Mouse (Mus musculus): ENCODE data around the gene Zfp462. TPM values are rescaled to one million over a fixed set of nuclear protein-coding genes. Genes with fewer than 3 reads are reported as not detected.
A peak's percentile ranks its signal among the peaks of the same experiment; 100 is the strongest.

Zfp462 gene
- polyA plus RNA-seq, 1 experiment from 2014 or later = 3.8 TPM

DNA sequence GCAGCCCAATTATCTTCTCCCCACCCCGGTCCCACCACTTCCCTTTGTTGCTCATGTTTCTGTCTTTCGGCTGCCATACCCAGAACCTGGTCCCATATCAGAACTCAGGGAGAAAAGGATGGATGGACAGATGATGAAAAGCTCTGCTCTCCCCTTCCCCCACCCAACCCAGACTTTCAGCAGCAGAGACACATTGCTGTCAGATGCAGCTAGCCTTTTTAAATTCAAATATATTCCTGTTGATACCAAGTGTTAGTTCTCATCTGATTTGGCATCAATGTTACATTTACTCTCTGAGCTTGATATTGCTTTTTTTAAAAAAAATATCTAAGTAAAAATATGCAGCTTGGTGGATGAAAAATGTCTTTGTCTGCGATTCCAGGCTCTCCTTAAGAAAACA, 143.3 kb downstream of the Zfp462 start:
- H3K9me3 ChIP-seq (ENCODE audit: low read depth, low read length) = no peaks in the 10 kb centered on the region
- DNase-seq (no peak), ATAC-seq (ENCODE audit: insufficient read depth) (no peak)
- peaks cover 3% of the 10 kb centered on the region; the same call in 1 of the 2 replicates for H3K36me3 ChIP-seq (ENCODE audit: insufficient read depth)
- TF ChIP-seq CTCF (IDR thresholded peaks at IDR 0.05; ENCODE audit: low read depth) = no peak
- H3K27ac ChIP-seq (ENCODE audit: low read depth) = no peak overlapping the region
- H3K4me3 ChIP-seq (ENCODE audit: low read depth, low read length) = no peak overlapping the region
- H3K9ac ChIP-seq = no peak overlapping the region
- no peaks in the 10 kb centered on the region for H3K27me3 ChIP-seq (ENCODE audit: insufficient read depth, low read length)
- H3K4me1 ChIP-seq (ENCODE audit: insufficient read depth) = no peaks in the 10 kb centered on the region
- 78% methylated on average over 3 of the region's 3 CpGs for WGBS
- no peak overlapping the region for H3K4me2 ChIP-seq

DNA sequence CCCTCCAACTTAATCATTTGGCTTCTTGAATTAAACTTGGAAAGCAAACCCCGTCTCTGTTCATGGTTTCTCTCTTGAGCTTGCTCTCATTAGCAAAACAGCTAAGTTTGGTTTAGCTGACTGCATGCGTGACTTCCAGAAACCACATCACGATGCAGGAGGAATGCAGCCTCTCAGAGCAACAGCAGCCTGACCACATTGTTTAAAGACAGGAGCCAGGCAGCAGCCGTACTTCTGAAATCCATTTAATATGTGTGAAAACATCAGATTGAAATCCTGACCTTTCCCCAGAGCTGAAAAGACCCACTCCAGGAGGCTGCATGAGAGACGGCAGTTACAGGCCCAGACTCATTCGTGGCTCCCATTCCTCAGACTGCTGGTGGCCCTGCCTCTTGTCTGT, 144.1 kb downstream of the Zfp462 start:
- Histone ChIP-seq H3K27me3 (ENCODE audit: insufficient read depth, low read length) (no peaks in the 10 kb centered on the region), H3K9ac (no peak overlapping the region), H3K9me3 (ENCODE audit: low read depth, low read length) (no peaks in the 10 kb centered on the region), H3K4me1 (ENCODE audit: insufficient read depth) (no peaks in the 10 kb centered on the region), H3K4me3 (ENCODE audit: low read depth, low read length) (no peak overlapping the region), H3K36me3 (ENCODE audit: insufficient read depth) (no peaks in the 10 kb centered on the region; the same call in 1 of the 2 replicates), H3K4me2 (no peak overlapping the region), H3K27ac (ENCODE audit: low read depth) (no peak overlapping the region)
- ATAC-seq (ENCODE audit: insufficient read depth) (no peak), DNase-seq (peak; percentile 25)
- 41% methylated on average over 6 of the region's 6 CpGs for WGBS
- no peak for TF ChIP-seq CTCF (IDR thresholded peaks at IDR 0.05; ENCODE audit: low read depth)

DNA sequence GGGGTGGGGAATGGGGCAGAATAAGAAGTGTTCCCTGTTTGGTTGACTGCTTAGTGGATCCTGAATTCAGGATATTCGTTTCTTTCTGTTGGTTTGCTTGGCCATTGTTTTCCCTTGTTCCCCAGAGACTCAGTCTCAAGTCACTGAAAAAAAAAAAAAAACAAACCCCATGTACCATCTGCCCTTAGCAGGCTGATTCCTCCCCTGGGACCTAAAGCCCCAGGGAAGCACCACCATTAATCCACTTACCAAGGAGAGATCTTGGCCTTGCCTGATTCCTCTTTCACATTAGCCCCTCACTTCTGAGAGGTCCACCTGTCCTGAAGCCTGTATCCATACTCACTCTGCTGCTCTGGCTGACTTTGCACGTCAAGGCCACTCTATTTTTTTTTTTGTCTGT, 152.3 kb downstream of the Zfp462 start:
- Histone ChIP-seq H3K4me2 (no peak overlapping the region), H3K9ac (no peak overlapping the region), H3K27ac (ENCODE audit: low read depth) (no peak overlapping the region), H3K4me3 (ENCODE audit: low read depth, low read length) (no peak overlapping the region), H3K9me3 (ENCODE audit: low read depth, low read length) (no peaks in the 10 kb centered on the region), H3K36me3 (ENCODE audit: insufficient read depth) (no peaks in the 10 kb centered on the region), H3K27me3 (ENCODE audit: insufficient read depth, low read length) (no peaks in the 10 kb centered on the region), H3K4me1 (ENCODE audit: insufficient read depth) (no peaks in the 10 kb centered on the region)
- DNase-seq (no peak), ATAC-seq (ENCODE audit: insufficient read depth) (no peak)
- WGBS = 47% methylated on average over 2 of the region's 2 CpGs
- no peak for TF ChIP-seq CTCF (IDR thresholded peaks at IDR 0.05; ENCODE audit: low read depth)

- TF ChIP-seq CTCF (IDR thresholded peaks at IDR 0.05; ENCODE audit: low read depth) = no peak
- Histone ChIP-seq H3K27ac (ENCODE audit: low read depth) (no peak overlapping the region), H3K4me2 (no peak overlapping the region), H3K4me3 (ENCODE audit: low read depth, low read length) (no peak overlapping the region), H3K4me1 (ENCODE audit: insufficient read depth) (no peaks in the 10 kb centered on the region), H3K36me3 (ENCODE audit: insufficient read depth) (no peaks in the 10 kb centered on the region), H3K9me3 (ENCODE audit: low read depth, low read length) (no peaks in the 10 kb centered on the region), H3K27me3 (ENCODE audit: insufficient read depth, low read length) (no peaks in the 10 kb centered on the region), H3K9ac (no peak overlapping the region)
- 53% methylated on average over 6 of the region's 6 CpGs for WGBS
- ATAC-seq (ENCODE audit: insufficient read depth) = no peak
- no peak for DNase-seq
Observed at GRCm38 (mm10) chr4:55098366-55098765, 153.5 kb downstream of the Zfp462 start.

- peak; percentile 35 for DNase-seq
- Histone ChIP-seq H3K27ac (ENCODE audit: low read depth) (no peak overlapping the region), H3K9ac (no peak overlapping the region), H3K4me3 (ENCODE audit: low read depth, low read length) (no peak overlapping the region), H3K27me3 (ENCODE audit: insufficient read depth, low read length) (no peaks in the 10 kb centered on the region), H3K36me3 (ENCODE audit: insufficient read depth) (no peaks in the 10 kb centered on the region), H3K4me1 (ENCODE audit: insufficient read depth) (no peaks in the 10 kb centered on the region), H3K9me3 (ENCODE audit: low read depth, low read length) (no peaks in the 10 kb centered on the region), H3K4me2 (no peak overlapping the region)
- 67% methylated on average over 2 of the region's 2 CpGs for WGBS
- TF ChIP-seq CTCF (IDR thresholded peaks at IDR 0.05; ENCODE audit: low read depth) = peak; percentile 50
- ATAC-seq (ENCODE audit: insufficient read depth) = no peak; the same call in 1 of the 2 replicates
Observed at GRCm38 (mm10) chr4:55100851-55101250, 156.0 kb downstream of the Zfp462 start.

DNA sequence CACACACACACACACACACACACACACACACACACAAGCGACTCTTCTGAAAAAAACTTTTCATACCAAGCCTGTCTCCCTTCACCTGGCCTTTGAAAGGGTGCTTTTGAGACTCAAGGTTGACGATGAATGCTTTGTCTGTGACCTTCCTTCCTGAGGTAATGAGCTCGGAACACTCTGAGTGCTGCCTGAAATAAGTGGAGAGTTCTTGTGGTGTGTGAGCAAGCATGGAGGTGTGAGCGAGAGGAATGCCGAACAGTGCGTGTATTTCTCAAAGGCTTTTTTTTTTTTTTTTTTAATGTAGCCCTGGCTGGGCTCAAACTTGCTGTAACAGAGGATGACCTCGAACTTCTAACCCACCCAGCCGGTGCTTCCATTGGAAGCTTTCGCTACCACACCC, 156.8 kb downstream of the Zfp462 start:
- no peak for TF ChIP-seq CTCF (IDR thresholded peaks at IDR 0.05; ENCODE audit: low read depth)
- no peak overlapping the region for H3K9ac ChIP-seq
- no peak for ATAC-seq (ENCODE audit: insufficient read depth)
- no peaks in the 10 kb centered on the region for H3K27me3 ChIP-seq (ENCODE audit: insufficient read depth, low read length)
- no peaks in the 10 kb centered on the region for H3K9me3 ChIP-seq (ENCODE audit: low read depth, low read length)
- H3K36me3 ChIP-seq (ENCODE audit: insufficient read depth) = no peaks in the 10 kb centered on the region
- no peak overlapping the region for H3K27ac ChIP-seq (ENCODE audit: low read depth)
- H3K4me1 ChIP-seq (ENCODE audit: insufficient read depth) = no peaks in the 10 kb centered on the region
- 67% methylated on average over 9 of the region's 9 CpGs for WGBS
- no peak for DNase-seq
- no peak overlapping the region for H3K4me2 ChIP-seq
- H3K4me3 ChIP-seq (ENCODE audit: low read depth, low read length) = no peak overlapping the region

DNA sequence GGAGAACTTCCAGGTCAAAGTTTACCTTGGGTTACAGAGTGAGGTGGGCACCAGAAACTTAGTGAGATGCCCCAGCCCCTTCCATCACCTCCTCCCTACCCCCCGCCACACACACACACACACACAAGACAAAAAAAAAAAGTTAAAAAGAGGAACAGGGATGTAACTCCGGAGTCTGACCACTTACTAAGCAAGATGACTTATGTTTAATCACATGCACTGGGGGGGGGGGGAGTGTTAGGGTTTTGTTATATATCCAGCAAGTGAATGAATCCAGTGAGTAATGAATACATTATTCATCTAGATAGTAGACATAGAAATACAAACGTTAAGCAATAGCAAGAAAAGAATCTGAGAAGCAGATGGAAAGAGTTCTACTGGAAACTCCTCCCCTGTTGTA, 157.5 kb downstream of the Zfp462 start:
- no peaks in the 10 kb centered on the region for H3K9me3 ChIP-seq (ENCODE audit: low read depth, low read length)
- no peak overlapping the region for H3K4me2 ChIP-seq
- no peak overlapping the region for H3K4me3 ChIP-seq (ENCODE audit: low read depth, low read length)
- H3K9ac ChIP-seq = no peak overlapping the region
- no peaks in the 10 kb centered on the region for H3K36me3 ChIP-seq (ENCODE audit: insufficient read depth)
- no peak for TF ChIP-seq CTCF (IDR thresholded peaks at IDR 0.05; ENCODE audit: low read depth)
- H3K4me1 ChIP-seq (ENCODE audit: insufficient read depth) = no peaks in the 10 kb centered on the region
- no peak for DNase-seq
- 65% methylated on average over 3 of the region's 3 CpGs for WGBS
- no peaks in the 10 kb centered on the region for H3K27me3 ChIP-seq (ENCODE audit: insufficient read depth, low read length)
- ATAC-seq (ENCODE audit: insufficient read depth) = no peak
- no peak overlapping the region for H3K27ac ChIP-seq (ENCODE audit: low read depth)

DNA sequence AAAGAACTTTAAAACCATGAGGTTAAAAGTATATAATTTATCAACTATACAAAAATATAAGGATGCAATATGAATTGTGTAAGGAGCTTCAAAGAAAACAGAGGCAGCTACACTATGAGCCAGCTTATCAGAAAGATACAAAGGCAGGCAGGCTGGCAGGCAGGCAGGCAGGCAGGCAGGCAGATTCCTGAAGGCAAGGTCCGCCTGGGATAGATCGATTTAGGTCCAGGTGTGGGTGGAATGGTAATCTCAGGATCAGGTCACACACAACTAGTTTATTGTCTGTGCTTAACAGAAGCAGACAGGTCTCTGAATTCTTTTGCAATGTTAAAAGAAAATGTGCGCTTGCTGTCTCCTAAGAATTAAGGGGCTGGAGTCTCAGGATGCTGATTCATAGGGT, 158.7 kb downstream of the Zfp462 start:
- H3K9ac ChIP-seq = no peak overlapping the region

More for the DNA sequence above, 158.7 kb downstream of the Zfp462 start:
- ATAC-seq (ENCODE audit: insufficient read depth) = no peak
- H3K9me3 ChIP-seq (ENCODE audit: low read depth, low read length) = no peaks in the 10 kb centered on the region
- no peak overlapping the region for H3K4me3 ChIP-seq (ENCODE audit: low read depth, low read length)
- H3K27me3 ChIP-seq (ENCODE audit: insufficient read depth, low read length) = no peaks in the 10 kb centered on the region
- no peak overlapping the region for H3K4me2 ChIP-seq
- DNase-seq = no peak
- no peaks in the 10 kb centered on the region for H3K36me3 ChIP-seq (ENCODE audit: insufficient read depth)
- TF ChIP-seq CTCF (IDR thresholded peaks at IDR 0.05; ENCODE audit: low read depth) = no peak
- H3K27ac ChIP-seq (ENCODE audit: low read depth) = no peak overlapping the region
- WGBS = 64% methylated on average over 3 of the region's 3 CpGs
- H3K4me1 ChIP-seq (ENCODE audit: insufficient read depth) = no peaks in the 10 kb centered on the region
